Mouse (Mus musculus) stomach, postnatal 0 days (tissue): ENCODE data around the gene Scube3.

Source experiments
- CTCF ChIP-seq: IDR thresholded peaks from 2 replicates; pipeline ENCODE4 v1.5.1; 2016; ENCODE audit warnings: antibody characterized with exemption, low read depth, mild to moderate bottlenecking, moderate library complexity
- EP300 ChIP-seq: optimal IDR thresholded peaks from 2 replicates; pipeline ENCODE3; 2016; ENCODE audit warnings: antibody characterized with exemption

DNA sequence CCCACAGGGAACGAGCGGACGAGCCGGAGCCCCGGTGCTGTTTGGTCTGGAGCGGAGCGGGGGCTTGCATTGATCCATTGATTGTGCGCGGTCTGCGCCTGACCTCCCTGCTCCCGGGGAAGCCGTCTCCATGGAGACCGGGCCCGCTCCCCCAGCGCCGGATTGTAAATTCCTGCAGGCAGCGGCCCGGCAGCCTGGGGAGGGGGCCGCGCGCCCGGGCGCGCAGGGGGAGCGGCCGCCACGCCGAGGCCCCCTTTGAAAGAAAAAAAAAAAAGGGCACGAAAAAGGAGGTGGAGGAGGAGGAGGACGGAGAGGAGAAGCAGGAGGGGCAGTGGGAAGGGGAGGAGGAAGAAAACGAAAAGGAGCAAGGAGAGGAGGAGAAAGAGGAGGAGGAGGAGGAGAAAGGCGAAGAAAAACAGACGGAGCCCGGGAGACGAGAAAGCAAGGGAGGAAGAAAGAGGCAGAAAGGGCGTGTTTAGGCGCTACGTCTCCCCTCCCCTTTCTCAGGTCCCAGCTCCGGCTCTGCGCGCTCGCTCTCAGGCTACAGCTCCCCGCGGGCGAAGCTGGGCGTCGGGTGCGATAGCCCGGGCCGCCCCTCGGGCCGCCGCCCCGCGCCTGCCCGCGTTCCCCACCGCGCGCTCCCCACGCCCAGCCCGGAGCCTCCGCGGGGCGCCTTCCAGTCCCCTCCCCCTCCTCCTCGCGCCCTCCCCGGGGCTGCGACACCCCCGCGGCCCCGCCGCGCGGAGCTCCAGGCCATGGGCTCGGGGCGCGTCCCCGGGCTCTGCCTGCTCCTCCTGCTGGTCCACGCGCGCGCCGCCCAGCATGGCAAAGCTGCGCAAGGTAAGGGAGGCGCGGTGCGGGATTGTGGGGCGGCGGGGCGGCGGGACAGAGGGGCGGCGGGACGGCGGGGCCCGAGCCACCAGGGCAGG is at the start of gene Scube3:
- TF ChIP-seq CTCF = peak; percentile 13; the same call in 1 of the 2 replicates
- no peak for TF ChIP-seq EP300
